Mouse (Mus musculus) testis, adult 2 months (tissue): ENCODE measurements around the gene Armh4.

Experiments used
- CTCF ChIP-seq: fragments of 200-500 bp; IDR thresholded peaks from 2 replicates; pipeline ENCODE4 v1.5.1; 2012; ENCODE audit warnings: low read depth, mild to moderate bottlenecking, inconsistent platforms, low read length, moderate library complexity; ENCODE audit not compliant: control insufficient read depth, insufficient read depth, insufficient replicate concordance
- POLR2A ChIP-seq: fragments of 200-500 bp; IDR thresholded peaks from 2 replicates; pipeline ENCODE4 v1.6.1; 2012; ENCODE audit warnings: low read depth, mild to moderate bottlenecking, inconsistent platforms, low read length, moderate library complexity; ENCODE audit not compliant: control insufficient read depth

GRCm38 (mm10) chr14:49752614-49753013 lies 30.6 kb downstream of the Armh4 start:
- TF ChIP-seq CTCF (no peak), POLR2A (no peak)
